Mouse (Mus musculus): ENCODE data around the gene Olfm1.

Olfm1 gene

GRCm38 (mm10) chr2:28204677-28205466 is 12.1 kb downstream of the Olfm1 start:
- peak; percentile 10 for DNase-seq (ENCODE audit: low read depth, low spot score)

GRCm38 (mm10) chr2:28205467-28205805 is 12.6 kb downstream of the Olfm1 start:
- peak; percentile 22 for DNase-seq (ENCODE audit: low read depth, low spot score)

- no peak for DNase-seq (ENCODE audit: low read depth, low spot score)
Observed at GRCm38 (mm10) chr2:28205870-28206421, 13.2 kb downstream of the Olfm1 start.

GRCm38 (mm10) chr2:28206472-28206871 is 13.7 kb downstream of the Olfm1 start:
- DNase-seq (ENCODE audit: low read depth, low spot score) = no peak

GRCm38 (mm10) chr2:28207200-28207750 is 14.5 kb downstream of the Olfm1 start:
- no peak for DNase-seq (ENCODE audit: low read depth, low spot score)

- DNase-seq (ENCODE audit: low read depth, low spot score) = no peak
Observed at GRCm38 (mm10) chr2:28208130-28208745, 15.4 kb downstream of the Olfm1 start.

GRCm38 (mm10) chr2:28209211-28209610 is 16.4 kb downstream of the Olfm1 start:
- DNase-seq (ENCODE audit: low read depth, low spot score) = no peak

- DNase-seq (ENCODE audit: low read depth, low spot score) = no peak
Observed at GRCm38 (mm10) chr2:28209653-28210052, 16.9 kb downstream of the Olfm1 start.

- no peak for DNase-seq (ENCODE audit: low read depth, low spot score)
Observed at GRCm38 (mm10) chr2:28210273-28210672, 17.5 kb downstream of the Olfm1 start.

GRCm38 (mm10) chr2:28211531-28212281 is 18.9 kb downstream of the Olfm1 start:
- DNase-seq (ENCODE audit: low read depth, low spot score) = no peak

- no peak for DNase-seq (ENCODE audit: low read depth, low spot score)
Observed at GRCm38 (mm10) chr2:28212911-28213310, 20.1 kb downstream of the Olfm1 start.

- no peak for DNase-seq (ENCODE audit: low read depth, low spot score)
Observed at GRCm38 (mm10) chr2:28216211-28216775, 23.5 kb downstream of the Olfm1 start.

- no peak for DNase-seq (ENCODE audit: low read depth, low spot score)
Observed at GRCm38 (mm10) chr2:28217783-28218182, 25.0 kb downstream of the Olfm1 start.

- no peak for DNase-seq (ENCODE audit: low read depth, low spot score)
Observed at GRCm38 (mm10) chr2:28218651-28219356, 26.0 kb downstream of the Olfm1 start.

- no peak for DNase-seq (ENCODE audit: low read depth, low spot score)
Observed at GRCm38 (mm10) chr2:28219625-28220024, 26.8 kb downstream of the Olfm1 start.

GRCm38 (mm10) chr2:28221803-28222202 is 29.0 kb downstream of the Olfm1 start:
- no peak for DNase-seq (ENCODE audit: low read depth, low spot score)

GRCm38 (mm10) chr2:28224819-28225218 is 32.0 kb downstream of the Olfm1 start:
- DNase-seq (ENCODE audit: low read depth, low spot score) = no peak

- no peak for DNase-seq (ENCODE audit: low read depth, low spot score)
Observed at GRCm38 (mm10) chr2:28225906-28226305, 33.1 kb downstream of the Olfm1 start.

GRCm38 (mm10) chr2:28226971-28227370 is 34.2 kb downstream of the Olfm1 start:
- DNase-seq (ENCODE audit: low read depth, low spot score) = no peak

GRCm38 (mm10) chr2:28227589-28228191 is 34.9 kb downstream of the Olfm1 start:
- no peak for DNase-seq (ENCODE audit: low read depth, low spot score)

GRCm38 (mm10) chr2:28228364-28228763 is 35.6 kb downstream of the Olfm1 start:
- no peak for DNase-seq (ENCODE audit: low read depth, low spot score)

Data from CD4-positive helper T cell, adult 2 months (primary cell).